In genomic region chr4:116558151-116558882, GRCm38 (mm10) we compare ENCODE assay signal across 8 mouse cellular contexts. TPM values are rescaled to one million over a fixed set of nuclear protein-coding genes. Genes with fewer than 3 reads are reported as not detected.
DNase-seq lines count a peak whose midpoint lies in the region; ATAC-seq and TF ChIP-seq lines count a peak whose summit lies in the region.

No protein-coding gene starts in this region.

- no peak for ATAC-seq in hindbrain, embryonic 15.5 days (ENCODE audit: low FRiP score, low read depth)
- no peak for ATAC-seq in midbrain, embryonic 13.5 days

- peak overlapping the region; percentile 63 for H3K9ac ChIP-seq in hindbrain, embryonic 15.5 days
- H3K9ac ChIP-seq in midbrain, embryonic 13.5 days (replicated peaks): peak overlapping the region; percentile 73

- peak overlapping the region; percentile 91 for H3K4me3 ChIP-seq in lung, adult 2 months (replicated peaks; ENCODE audit: extremely low read depth, low read depth, low read length)
- H3K4me3 ChIP-seq in hindbrain, embryonic 15.5 days: peak overlapping the region; percentile 67
- H3K4me3 ChIP-seq in midbrain, embryonic 13.5 days (replicated peaks): peak overlapping the region; percentile 74

- DNase-seq in lung, adult 2 months: no peak
- DNase-seq in lung, postnatal 4 days: no peak
- peak; percentile 34 for DNase-seq in c-Kit-positive CD71-positive TER-119-negative erythroid progenitor cells, embryonic 14.5 days (ENCODE audit: low read depth)
- no peak for DNase-seq in layer of hippocampus, adult 11-12 months (ENCODE audit: low spot score)
- no peak for DNase-seq in spleen, adult 12 weeks (ENCODE audit: low spot score)
- no peak for DNase-seq in ovary, postnatal 14 days (ENCODE audit: low spot score)

- no peaks in the 10 kb centered on the region for H3K9me3 ChIP-seq in hindbrain, embryonic 15.5 days
- no peaks in the 10 kb centered on the region for H3K9me3 ChIP-seq in midbrain, embryonic 13.5 days

- H3K27me3 ChIP-seq in hindbrain, embryonic 15.5 days: no peaks in the 10 kb centered on the region
- H3K27me3 ChIP-seq in midbrain, embryonic 13.5 days: no peaks in the 10 kb centered on the region

- H3K36me3 ChIP-seq in hindbrain, embryonic 15.5 days: peaks cover 4% of the 10 kb centered on the region; the same call in 1 of the 2 replicates
- H3K36me3 ChIP-seq in midbrain, embryonic 13.5 days: peaks cover 7% of the 10 kb centered on the region

- TF ChIP-seq POLR2A in lung, adult 2 months (IDR thresholded peaks at IDR 0.05; ENCODE audit: borderline replicate concordance, extremely low read depth, low read depth, low read length): no peak

- WGBS in lung, adult 2 months: 2% methylated on average over 15 of the region's 15 CpGs
- WGBS in hindbrain, embryonic 15.5 days: 5% methylated on average over 15 of the region's 15 CpGs
- 6% methylated on average over 15 of the region's 15 CpGs for WGBS in midbrain, embryonic 13.5 days

- no peak overlapping the region; the same call in 1 of the 2 replicates for H3K27ac ChIP-seq in hindbrain, embryonic 15.5 days (replicated peaks)
- no peak overlapping the region for H3K27ac ChIP-seq in midbrain, embryonic 13.5 days

- no peak for TF ChIP-seq CTCF in lung, adult 2 months (IDR thresholded peaks at IDR 0.05; ENCODE audit: insufficient read depth, low read length)

- peak overlapping the region; percentile 82 for H3K4me2 ChIP-seq in hindbrain, embryonic 15.5 days
- H3K4me2 ChIP-seq in midbrain, embryonic 13.5 days (replicated peaks): peak overlapping the region; percentile 76

- H3K4me1 ChIP-seq in lung, adult 2 months (ENCODE audit: control insufficient read depth, insufficient read depth, low read length): peaks cover 5% of the 10 kb centered on the region
- peaks cover 25% of the 10 kb centered on the region for H3K4me1 ChIP-seq in hindbrain, embryonic 15.5 days (replicated peaks)
- peaks cover 33% of the 10 kb centered on the region for H3K4me1 ChIP-seq in midbrain, embryonic 13.5 days (replicated peaks)

RNA-seq across cellular contexts. Expression of gene Gpbp1l1, which starts 0.9 kb away (rescaled TPM):
- 27.1 and 32.6 TPM in 2 replicates for polyA plus RNA-seq in lung, adult 2 months (2012; rRNA removed)
- polyA plus RNA-seq in hindbrain, embryonic 15.5 days (2015; fragmentation: Nextera tagmentation; extraction: Ambion mirVana): 14.4 and 15.4 TPM in 2 replicates
- polyA plus RNA-seq in midbrain, embryonic 13.5 days (2015; fragmentation: Nextera tagmentation; extraction: Ambion mirVana): 22.9 and 24.6 TPM in 2 replicates

RNA-seq across cellular contexts. Expression of gene Tmem69, which starts 2.6 kb away (rescaled TPM):
- polyA plus RNA-seq in lung, adult 2 months (2012; rRNA removed): 2.3 and 3.9 TPM in 2 replicates
- 21.4 and 21.5 TPM in 2 replicates for polyA plus RNA-seq in hindbrain, embryonic 15.5 days (2015; fragmentation: Nextera tagmentation; extraction: Ambion mirVana)
- polyA plus RNA-seq in midbrain, embryonic 13.5 days (2015; fragmentation: Nextera tagmentation; extraction: Ambion mirVana): 27.8 and 28.8 TPM in 2 replicates

RNA-seq across cellular contexts. Expression of gene Ccdc17, which starts 38.1 kb away (rescaled TPM):
- polyA plus RNA-seq in lung, adult 2 months (2012; rRNA removed): 52.9 and 55.0 TPM in 2 replicates
- 4.4 and 4.8 TPM in 2 replicates for polyA plus RNA-seq in hindbrain, embryonic 15.5 days (2015; fragmentation: Nextera tagmentation; extraction: Ambion mirVana)
- polyA plus RNA-seq in midbrain, embryonic 13.5 days (2015; fragmentation: Nextera tagmentation; extraction: Ambion mirVana): 5.8 and 5.9 TPM in 2 replicates

RNA-seq across cellular contexts. Expression of gene Ipp, which starts 51.0 kb away (rescaled TPM):
- 1.4 and 2.5 TPM in 2 replicates for polyA plus RNA-seq in lung, adult 2 months (2012; rRNA removed)
- polyA plus RNA-seq in hindbrain, embryonic 15.5 days (2015; fragmentation: Nextera tagmentation; extraction: Ambion mirVana): 12.0 and 14.5 TPM in 2 replicates
- 14.4 and 15.1 TPM in 2 replicates for polyA plus RNA-seq in midbrain, embryonic 13.5 days (2015; fragmentation: Nextera tagmentation; extraction: Ambion mirVana)
